Mouse (Mus musculus): ENCODE measurements around the gene Anapc4. TPM values are rescaled to one million over a fixed set of nuclear protein-coding genes. Genes with fewer than 3 reads are reported as not detected.

Gene Anapc4
- 10 to 100 TPM; 68.3 TPM for polyA plus RNA-seq (2017; shearing (Covaris generic))

DNA sequence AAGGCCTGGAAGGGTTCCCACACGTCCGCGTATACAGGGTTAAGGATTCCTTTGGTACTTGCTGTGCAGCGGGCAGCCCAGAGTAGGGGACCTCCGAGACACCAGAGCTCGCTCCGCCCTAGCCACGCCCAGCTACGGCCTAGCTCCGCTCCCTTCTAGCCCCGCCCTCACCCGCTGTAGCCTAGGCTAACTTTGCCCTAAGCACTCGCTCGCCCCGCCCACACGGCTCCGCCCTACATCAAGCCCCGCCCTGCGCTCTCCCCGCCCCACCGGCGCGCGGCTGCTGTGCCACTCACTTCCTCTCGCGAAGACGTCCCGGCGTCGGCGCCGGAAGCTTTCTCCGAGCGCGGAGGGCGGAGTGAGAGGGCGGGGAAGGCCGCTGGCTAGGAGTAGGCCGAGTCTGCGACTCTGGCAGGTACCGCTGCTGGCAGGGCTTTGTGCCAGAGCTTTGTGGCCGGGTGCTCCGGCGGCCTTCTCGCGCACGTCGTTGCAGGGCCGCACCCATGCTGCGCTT lies at the start of gene Anapc4:
TSS of gene Anapc4 (plus strand) at position 252 of the 514 bp plus-strand sequence.

Other genes with a start within 250 kb of the Anapc4 start
- gene Sepsecs, start 164.3 kb upstream of the Anapc4 start, polyA plus RNA-seq (2017; shearing (Covaris generic)), result 1 to 10 TPM; 5.9 to 8.6 TPM
- 1 to 10 TPM; 3.8 to 4.1 TPM for gene Pi4k2b, start 92.4 kb upstream of the Anapc4 start, polyA plus RNA-seq (2017; shearing (Covaris generic))
- gene Zcchc4, start 58.6 kb upstream of the Anapc4 start, polyA plus RNA-seq (2017; shearing (Covaris generic)), result 10 to 100 TPM; 12.6 to 14.4 TPM
- under 1 TPM; 0.20 to 0.43 TPM for gene Slc34a2, start 204.1 kb downstream of the Anapc4 start, polyA plus RNA-seq (2017; shearing (Covaris generic))